Mouse (Mus musculus) T-cell, adult 2 months (primary cell): ENCODE data around the gene Rbfox2.

ENCODE experiments used
- DNase-seq: peaks from one replicate; pipeline ENCODE4 v3.0.0; 2022; ENCODE audit warnings: low spot score

The Rbfox2 gene

DNA sequence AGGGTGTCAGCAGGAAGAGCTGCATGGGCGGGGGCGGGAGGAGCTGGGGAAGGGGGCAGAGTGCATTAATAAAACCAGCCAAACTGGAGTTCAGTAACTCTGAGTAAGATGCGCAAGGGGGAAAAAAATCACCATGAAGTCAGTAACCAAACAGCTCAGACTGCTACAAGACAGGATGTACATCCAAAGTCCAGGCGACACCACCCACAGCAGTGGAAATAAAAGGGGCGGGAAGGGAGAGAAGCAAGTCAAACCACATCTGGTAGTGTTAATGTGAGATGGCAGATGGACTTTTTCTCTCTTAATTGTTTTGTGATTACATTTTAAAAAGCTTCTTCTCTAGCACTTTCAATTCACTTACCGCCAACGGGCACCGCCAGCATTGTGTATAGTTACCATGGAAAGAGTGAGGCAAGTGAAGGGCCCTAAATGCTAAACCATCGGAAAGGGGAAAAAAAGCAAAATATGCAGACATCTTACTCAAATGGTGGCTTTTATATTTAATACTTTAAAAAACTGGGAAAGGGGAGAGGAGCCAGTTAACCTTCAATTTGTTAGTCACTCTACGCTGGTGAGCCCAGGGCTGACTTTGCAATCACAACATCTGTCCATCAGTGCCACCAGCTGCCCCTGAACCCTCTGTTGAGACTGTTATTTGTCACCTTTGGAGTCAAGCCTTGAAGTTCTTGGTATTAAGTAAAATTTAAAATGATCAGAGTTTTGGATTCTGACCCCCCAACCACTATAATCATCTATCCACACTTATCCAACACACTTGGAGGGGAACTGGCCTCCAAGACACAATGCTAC is 202.2 kb downstream of the Rbfox2 start:
- DNase-seq: no peak

- no peak for DNase-seq
Observed at GRCm38 (mm10) chr15:77102685-77103084, 204.1 kb downstream of the Rbfox2 start.

GRCm38 (mm10) chr15:77099756-77100155 is 207.0 kb downstream of the Rbfox2 start:
- DNase-seq: no peak

GRCm38 (mm10) chr15:77097358-77097757 is 209.4 kb downstream of the Rbfox2 start:
- DNase-seq: no peak

GRCm38 (mm10) chr15:77095216-77095615 is 211.6 kb downstream of the Rbfox2 start:
- no peak for DNase-seq

- DNase-seq: no peak
Observed at GRCm38 (mm10) chr15:77094431-77094830, 212.4 kb downstream of the Rbfox2 start.

GRCm38 (mm10) chr15:77091394-77091793 is 215.4 kb downstream of the Rbfox2 start:
- DNase-seq: no peak

DNA sequence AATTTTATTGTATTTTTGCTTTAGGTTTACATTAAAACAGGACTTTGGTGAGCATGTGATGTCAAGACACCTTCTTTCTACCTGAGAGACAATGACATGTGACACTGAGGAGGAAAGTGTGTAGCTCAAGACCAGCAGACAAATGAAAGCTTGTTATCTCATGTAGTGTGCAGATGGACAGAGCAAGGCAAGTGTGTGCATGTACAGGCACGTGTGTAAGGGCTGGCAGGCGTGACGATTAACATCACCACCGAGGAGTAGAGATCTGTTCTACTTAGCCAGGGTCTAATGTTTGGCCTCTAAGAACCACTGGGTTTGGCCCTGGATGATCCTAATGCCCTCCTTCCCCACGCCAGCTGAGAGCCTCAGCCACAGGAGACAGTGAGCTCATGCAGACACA is 216.3 kb downstream of the Rbfox2 start:
- DNase-seq: no peak

- no peak for DNase-seq
Observed at GRCm38 (mm10) chr15:77089249-77089648, 217.6 kb downstream of the Rbfox2 start.

- DNase-seq: no peak
Observed at GRCm38 (mm10) chr15:77086488-77086887, 220.3 kb downstream of the Rbfox2 start.

GRCm38 (mm10) chr15:77085818-77086217 is 221.0 kb downstream of the Rbfox2 start:
- DNase-seq: no peak

DNA sequence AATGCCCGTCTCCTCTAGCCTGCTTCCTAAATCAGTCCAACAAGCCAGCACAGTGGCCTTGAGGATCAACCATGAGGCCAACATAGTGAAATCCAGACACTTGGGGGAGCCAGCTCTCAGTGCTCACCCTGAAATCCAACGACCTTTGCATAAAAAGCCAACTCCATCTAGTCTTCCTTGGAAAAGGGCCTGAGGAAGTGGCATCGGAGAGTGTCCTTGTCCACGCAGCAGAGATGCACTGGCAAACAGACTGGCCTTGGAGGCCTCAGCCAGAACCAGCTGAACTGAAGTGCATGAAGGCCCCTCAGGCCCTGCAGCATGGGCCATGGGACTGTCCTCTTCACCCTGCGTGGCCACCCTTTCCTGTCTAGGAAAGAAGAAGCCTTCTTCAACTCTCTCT is 225.3 kb downstream of the Rbfox2 start:
- DNase-seq: no peak

DNA sequence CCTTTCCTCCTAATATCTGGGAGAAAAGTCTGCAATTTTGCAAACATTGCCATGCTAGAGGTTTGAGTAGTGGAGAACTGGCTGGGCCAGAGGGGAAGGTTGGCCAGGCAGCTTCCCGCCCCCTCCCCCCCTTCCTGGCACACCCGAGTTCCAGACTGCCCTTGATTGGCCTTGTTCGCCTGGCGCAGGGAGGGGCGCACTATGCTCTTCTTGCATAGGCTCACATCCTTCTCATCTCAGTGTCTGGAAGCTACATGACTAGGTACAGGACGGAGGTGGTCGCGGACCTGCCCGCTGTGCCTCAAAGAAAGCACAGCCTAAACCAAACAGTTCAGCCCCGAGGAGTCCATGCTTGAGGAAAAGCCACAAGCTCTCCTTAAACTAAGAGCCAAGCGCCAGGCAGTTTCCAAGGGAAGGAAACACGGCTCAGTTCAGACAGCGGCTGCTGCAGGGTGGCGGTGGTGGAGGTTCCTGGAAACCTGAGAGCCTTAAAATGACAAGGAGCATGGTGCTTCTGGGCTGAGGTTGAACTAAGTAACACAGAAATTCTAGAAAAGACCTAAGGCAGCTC is 226.0 kb downstream of the Rbfox2 start:
- no peak for DNase-seq

- DNase-seq: no peak
Observed at GRCm38 (mm10) chr15:77079890-77080361, 226.9 kb downstream of the Rbfox2 start.

GRCm38 (mm10) chr15:77079256-77079822 is 227.5 kb downstream of the Rbfox2 start:
- DNase-seq: no peak

DNA sequence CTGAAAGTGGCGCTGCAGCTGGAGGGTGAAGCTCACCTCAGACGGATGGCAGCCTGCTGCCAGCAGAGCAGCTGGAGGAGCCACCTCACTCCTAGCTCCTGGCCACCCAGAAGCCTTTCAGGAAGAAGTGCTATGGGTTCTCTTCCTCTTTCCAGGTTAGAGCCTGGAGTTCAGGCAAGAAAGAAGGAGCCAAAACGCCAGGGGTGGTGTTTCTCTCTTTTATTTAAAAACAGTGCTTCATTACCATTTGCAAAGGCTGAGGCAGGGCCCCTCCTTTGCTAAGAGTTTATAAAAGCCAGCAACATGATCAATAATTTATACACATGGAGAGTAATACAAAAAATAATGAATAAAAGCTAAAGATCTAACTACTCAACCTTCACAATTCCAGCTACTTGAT is 228.0 kb downstream of the Rbfox2 start:
- no peak for DNase-seq

- no peak for DNase-seq
Observed at GRCm38 (mm10) chr15:77077906-77078305, 228.9 kb downstream of the Rbfox2 start.

GRCm38 (mm10) chr15:77076523-77076922 is 230.3 kb downstream of the Rbfox2 start:
- no peak for DNase-seq

GRCm38 (mm10) chr15:77072556-77073163 is 234.1 kb downstream of the Rbfox2 start:
- DNase-seq: no peak

DNA sequence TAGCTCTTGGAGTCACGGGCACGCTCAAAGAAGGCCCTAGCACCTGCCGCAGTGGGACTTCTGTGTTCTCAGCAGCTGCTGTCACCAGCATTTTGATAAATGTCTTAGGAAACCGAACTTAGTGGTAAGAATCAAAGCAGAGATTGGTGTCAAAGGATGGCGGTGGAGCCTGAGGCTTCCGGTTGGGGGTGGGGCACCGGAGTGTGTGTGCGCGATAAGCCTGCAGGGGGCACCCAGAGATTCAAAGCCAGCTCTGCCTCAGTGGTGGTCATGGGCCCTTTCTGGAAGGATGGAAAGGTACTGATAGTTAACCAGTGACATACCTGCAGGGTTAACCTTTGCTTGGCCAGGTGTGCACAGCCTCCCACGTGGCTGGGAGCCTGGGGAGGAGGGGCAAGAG is 235.3 kb downstream of the Rbfox2 start:
- DNase-seq: peak; percentile 76

DNA sequence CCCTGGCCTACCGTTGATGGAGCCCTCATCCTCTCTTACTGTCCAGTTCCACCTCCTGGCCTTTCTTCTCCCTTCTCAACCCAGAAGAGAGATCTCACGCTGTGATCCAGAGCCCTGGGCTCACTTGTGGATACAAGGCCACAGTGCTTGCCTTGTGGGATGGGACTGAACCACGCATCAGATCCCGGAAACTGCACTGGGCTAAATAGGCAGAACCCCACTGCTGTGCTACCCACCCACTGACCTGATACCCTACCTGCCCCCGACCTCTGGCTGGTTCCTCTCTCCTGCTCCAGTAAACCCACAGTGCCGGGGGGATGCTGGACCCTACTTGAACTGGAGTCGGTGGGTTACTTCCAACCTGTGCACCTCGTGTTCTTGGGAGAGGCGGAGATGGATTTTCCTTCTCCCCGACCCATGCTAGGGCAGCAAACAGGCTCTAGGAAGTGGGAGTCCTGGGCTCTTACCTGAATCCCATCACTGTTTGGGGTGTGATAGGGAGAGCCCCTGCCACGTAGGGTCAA is 236.0 kb downstream of the Rbfox2 start:
- no peak for DNase-seq

DNA sequence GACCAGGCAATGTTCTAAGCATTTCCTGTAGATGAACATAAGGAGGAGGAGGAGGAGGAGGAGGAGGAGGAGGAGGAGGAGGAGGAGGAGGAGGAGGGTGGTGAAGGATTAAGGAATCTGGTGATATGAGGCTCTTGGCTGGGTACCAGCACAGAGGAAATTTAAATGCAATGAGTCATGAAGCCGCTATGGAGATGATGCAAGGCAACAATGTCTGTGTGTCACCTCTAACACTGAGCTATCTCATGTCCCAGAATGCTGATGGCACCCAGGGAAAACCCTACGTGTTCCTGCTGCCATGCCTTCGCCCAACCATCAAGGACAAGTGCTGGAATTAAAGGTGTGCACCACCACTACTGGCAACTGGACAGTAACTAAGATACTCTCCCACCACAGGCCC is 237.8 kb downstream of the Rbfox2 start:
- DNase-seq: no peak

DNA sequence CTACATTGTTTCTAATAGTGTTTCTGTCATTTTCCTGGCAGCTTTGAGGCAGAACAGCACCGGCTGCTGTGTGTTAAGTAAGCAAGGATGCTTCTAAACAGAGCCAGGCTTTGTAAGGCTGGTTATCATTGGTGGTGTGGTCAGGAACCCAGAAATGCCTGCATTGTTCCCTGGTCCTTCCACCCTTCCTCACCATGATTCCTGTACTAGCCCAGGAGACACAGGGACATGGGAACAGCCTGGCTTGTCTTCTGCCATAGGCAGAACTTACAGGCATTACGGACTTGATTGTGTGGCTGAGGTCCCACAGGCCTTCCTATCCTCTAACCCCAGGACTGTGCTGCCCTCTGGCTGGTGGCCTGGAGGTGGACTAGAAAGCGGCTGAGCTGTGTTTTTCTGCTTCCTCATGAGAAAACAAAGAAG is 238.4 kb downstream of the Rbfox2 start:
- no peak for DNase-seq
